Mouse (Mus musculus) lung, postnatal 14 days (tissue): ENCODE measurements at regions not wholly inside any gene's neighbourhood (a gene's known extent, or its start where the extent isn't known, plus 50 kb on each side); places are given as distances from the start of the nearest gene placed in this dataset.

Experiments used
- DNase-seq: peaks from one replicate; pipeline ENCODE4 v3.0.0; 2021

GRCm38 (mm10) chr3:52797801-52798200, 219.2 kb downstream of the Cog6 start:
- DNase-seq = no peak

GRCm38 (mm10) chr3:52797164-52797563, 219.9 kb downstream of the Cog6 start:
- no peak for DNase-seq

DNA sequence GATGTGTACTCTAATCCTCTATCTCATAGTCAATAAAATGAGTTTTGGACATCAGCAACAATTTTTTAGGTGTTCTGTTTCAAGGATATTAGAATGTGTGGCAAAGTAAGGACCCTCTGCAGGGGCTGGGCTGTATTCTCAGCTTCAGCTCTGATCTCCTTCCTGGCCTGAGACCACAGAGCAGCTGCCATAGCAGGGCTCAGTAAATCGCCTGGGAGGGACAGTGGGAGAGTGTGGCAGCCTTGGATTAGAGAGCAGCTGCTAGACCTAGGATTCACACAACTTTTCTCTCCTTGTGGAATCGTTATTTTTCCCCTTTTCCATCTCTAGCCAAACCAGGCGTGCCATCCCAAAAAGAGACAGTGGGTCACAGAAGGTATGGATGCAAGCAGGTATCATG, 222.8 kb downstream of the Cog6 start:
- no peak for DNase-seq

DNA sequence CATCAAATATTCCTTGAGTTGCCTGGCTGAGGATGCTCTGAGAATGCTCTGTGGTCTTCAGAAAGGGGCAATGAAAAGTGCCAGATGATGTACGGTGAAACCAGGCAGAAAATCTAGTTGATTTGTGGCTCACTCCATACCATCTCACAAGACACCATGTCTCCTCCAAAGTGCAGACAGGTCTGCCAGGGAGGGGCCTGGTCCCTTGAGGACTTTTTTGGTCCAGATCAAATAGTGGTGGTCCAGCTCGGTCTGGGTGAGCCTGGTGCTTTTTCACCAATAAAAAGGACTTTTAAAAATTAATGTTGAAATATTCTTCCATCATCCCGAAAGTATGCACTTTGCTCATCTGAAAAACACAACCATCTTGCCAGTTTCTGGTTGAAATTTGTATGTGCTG, 224.2 kb downstream of the Cog6 start:
- DNase-seq = no peak

DNA sequence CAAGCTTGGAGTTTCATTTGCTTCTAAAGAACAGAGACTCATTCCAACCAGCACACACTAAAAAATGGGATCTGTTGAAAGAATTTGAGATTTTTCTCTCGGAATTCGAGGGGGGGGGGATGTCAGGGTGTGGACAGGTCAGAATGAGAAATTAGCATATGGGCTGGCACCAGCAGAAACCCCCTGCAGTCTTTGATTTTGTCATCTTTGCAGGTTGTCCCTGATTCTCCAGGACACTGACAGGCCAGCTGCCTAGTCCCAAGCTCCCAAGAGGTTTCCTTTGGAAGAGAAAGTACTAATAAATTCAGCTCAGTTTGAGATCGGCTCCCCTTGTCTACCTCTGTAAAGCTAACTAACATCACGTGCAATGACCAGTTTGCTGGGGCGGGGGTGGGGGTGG, 224.9 kb downstream of the Cog6 start:
- no peak for DNase-seq

- DNase-seq = no peak
These were observed 226.1 kb downstream of the Cog6 start for GRCm38 (mm10) chr3:52790942-52791341.

GRCm38 (mm10) chr3:52787964-52788760, 228.9 kb downstream of the Cog6 start:
- no peak for DNase-seq

DNA sequence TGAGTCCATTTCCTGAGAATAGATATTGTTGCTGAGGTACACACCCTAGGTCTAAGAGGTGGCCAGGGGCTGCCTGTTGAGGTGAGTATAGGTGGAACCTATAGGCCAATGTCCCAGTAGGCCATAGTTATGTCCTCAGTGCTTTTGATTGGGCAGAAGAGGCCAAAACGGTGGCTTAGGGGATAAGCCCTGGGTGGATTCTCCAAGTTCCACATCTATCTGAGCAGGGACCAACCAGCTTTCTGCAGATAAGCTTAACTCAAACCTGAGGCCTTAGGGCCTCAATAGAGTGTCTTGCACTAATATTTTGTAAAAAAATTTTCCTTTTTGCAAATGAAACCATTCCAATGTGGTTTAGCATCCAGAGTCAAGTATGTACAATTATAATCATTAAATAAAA, 231.4 kb downstream of the Cog6 start:
- no peak for DNase-seq

DNA sequence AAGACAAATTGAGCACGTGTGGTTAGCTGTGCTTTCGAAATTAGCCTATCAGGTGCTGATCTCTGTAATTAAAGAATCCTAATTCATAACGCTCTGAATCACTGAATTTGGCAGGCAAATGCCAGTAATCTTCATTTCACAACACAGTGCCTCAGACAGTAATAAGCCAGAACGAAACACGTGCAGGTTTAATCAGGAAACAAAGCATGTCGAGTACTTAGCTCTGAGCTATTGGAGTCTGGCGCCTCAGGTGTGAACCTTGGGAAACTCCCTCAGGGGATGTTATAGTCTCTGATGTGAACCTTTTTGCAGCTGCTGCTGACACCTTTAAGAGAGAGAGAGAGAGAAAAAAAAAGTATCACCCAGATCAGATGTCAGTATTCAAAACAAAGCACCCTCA, 232.6 kb downstream of the Cog6 start:
- DNase-seq = no peak

- no peak for DNase-seq
These were observed 234.5 kb downstream of the Cog6 start for GRCm38 (mm10) chr3:52782576-52782975.

DNA sequence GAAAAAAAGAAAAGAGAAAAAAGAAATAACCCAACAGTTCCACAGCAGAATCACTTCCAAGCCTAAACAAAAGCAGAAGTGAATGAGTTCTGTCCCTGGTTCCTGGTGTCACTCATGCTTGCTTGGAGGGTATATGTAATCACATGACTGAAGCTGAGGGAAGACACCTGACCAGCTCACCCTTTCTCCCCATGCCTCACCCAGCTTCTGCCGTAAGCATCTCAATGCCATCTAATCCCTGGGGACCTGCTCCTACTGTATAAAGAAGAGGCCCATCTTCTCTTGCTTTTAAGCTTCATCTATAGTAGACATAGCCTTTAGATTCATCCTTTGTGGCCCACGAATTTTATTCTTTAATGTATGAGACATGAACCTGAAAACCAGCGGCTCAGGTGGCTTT, 235.5 kb downstream of the Cog6 start:
- DNase-seq = no peak

- no peak for DNase-seq
These were observed 236.7 kb downstream of the Cog6 start for GRCm38 (mm10) chr3:52780356-52780755.

GRCm38 (mm10) chr3:52775875-52776274, 241.2 kb downstream of the Cog6 start:
- DNase-seq = no peak

DNA sequence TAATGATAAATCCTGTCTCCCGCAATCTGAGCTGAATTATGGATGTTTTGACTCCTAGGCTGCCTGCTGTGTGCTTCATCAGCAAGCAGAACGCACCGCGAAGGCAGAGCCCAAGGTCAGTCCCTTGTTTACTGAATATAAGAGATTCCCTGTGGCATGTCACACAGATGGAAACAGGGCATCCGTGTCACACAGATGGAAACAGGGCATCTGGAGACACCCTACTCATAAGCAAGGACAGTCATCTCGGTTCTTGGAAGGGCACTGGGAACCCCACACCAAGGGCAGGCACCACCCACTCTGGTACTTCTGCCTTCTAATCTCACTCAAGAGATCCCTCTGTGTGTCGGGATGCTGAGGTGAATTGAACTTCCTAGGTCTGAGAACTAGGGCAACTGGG, 241.9 kb downstream of the Cog6 start:
- no peak for DNase-seq

- no peak for DNase-seq
These were observed 242.3 kb downstream of the Cog6 start for GRCm38 (mm10) chr3:52774734-52775133.

GRCm38 (mm10) chr3:52767276-52767675, 249.8 kb downstream of the Cog6 start:
- DNase-seq = no peak

DNA sequence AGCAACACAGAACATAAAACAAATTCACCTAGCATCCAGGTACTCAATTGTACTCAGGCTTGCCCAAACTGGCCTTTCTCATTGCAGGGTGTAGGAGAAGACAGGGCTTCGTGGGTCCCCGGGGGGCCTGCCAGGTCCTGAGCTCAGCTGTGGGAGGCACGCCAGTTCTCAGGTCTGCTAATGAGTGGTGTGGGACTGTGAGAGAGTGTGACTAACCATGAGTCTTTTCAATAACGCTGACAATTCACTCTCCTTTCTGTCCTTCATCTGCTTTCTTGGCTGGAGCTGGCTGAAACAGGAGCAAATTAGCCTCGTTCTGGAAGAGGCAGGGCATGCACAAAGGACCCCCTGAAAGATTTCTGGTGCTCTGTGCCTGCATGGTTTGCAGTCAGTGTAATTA, 250.2 kb downstream of the Cog6 start:
- no peak for DNase-seq

DNA sequence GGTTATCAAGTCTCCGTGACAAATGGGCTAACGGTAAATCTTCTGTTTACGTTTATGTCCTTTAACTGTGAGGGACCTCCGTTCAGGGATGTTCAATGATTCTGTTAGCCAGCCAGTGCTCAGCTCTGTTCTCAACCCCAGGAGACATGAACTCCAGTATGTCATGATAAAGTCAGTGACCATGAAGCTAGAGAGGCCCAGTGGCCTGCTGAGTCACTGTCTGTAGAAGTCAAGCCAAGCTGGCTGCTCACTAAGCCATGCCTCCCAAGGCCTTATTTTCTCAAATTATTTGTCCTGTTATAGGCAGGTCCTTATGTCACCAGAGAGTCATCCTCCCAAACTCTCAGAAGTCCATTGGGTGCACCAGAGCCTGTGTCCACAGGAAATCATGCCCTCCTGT, 252.9 kb downstream of the Cog6 start:
- DNase-seq = no peak

GRCm38 (mm10) chr3:52763660-52764059, 253.4 kb downstream of the Cog6 start:
- DNase-seq = peak; percentile 36

DNA sequence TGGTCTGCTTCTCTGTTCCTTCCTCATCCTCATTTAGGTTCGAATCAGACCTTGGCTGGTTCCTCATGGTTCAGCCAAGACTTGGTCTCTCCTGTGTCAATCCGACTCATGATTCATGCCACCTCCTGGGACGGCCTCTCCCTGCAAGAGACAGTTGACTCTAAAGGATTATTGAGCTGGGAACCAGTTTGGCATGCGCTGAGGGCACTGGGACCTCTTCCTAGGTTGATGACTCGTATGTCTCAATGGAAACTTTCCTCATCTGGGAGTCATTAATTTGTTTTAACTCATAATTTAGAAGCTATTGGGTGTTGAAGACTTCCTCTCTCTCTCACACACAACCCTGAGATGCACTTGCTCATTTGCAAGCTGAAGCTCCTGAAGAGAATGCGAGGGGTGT, 254.5 kb downstream of the Cog6 start:
- no peak for DNase-seq

GRCm38 (mm10) chr3:52759846-52760245, 257.2 kb downstream of the Cog6 start:
- no peak for DNase-seq

DNA sequence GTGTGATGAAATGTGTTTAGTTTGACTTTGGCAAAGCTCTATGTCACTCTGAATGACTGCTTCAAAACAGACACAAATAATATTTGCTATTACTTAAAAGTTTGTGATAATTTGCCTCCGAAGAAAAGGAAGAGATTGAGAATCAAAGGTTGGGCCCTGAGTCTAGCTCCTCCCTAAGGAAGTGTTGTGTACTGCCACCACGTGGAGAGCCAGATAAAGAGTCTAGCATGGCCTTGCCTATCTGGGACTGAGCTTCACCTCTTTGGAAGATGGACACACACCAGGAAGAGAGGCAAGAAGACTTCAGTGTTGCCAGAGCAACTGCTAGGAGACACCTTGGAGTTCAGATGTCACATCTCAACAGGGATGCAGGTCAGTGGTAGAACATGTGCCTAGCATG, 258.5 kb downstream of the Cog6 start:
- peak; percentile 68 for DNase-seq

DNA sequence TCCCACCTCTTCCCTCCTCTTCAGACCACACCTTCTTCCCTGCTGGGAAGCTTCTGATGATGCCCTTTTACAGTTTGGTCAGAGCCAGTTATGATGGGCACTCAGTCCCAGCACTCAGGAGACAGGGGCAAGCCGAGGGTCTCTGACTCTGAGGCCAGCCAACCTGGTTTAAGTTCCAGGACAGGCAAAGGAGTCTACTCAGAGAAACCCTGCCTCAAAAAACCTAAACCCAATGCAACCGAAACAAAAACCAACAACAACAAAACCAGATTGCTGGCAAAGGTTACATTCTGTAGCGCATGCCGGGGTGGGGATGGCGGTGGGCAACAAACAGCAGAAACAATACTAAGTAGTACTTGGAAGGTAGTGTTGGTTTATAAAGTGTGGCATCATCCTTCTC, 260.2 kb downstream of the Cog6 start:
- no peak for DNase-seq

DNA sequence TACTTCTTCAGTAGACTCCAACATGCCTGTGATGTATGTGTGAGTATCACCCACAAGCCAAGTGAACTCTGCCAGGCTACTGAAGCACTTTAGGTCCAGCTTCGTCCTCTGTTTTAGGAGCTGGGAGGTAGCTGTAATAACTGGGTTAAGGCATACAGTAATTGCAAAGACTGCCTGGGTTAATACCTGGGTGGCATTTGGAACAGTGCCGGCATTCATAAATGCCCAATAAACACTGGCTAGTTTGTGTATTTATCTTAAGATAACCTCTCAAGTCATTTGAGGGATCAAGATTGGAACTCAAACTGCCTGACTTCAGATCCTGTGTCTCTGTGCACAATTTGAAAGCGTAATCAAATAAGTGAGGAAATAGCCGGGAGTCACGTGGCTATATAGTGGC, 261.0 kb downstream of the Cog6 start:
- DNase-seq = no peak

DNA sequence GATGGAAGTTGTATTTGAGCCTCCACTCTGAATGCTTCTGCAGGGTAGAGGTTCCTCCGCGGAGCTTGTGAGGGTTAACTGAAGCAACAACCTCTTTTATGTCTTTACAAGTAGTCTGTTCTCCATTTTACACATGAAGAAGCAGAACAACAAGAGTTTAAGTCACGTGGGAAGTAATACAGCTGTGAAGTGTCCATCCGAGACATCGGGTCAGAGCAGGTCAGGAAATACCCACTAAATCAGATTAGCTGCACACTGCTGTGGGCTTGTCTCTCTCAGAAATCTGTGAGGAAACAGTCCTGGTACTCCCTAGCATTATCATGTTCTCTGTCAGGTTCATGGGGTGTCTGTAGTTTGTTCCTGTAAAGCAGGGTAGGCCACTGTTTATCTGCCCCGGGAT, 262.1 kb downstream of the Cog6 start:
- no peak for DNase-seq
